Mouse (Mus musculus) forebrain, embryonic 11.5 days (tissue): ENCODE data around the gene Dlgap3. TPM values are rescaled to one million over a fixed set of nuclear protein-coding genes. Genes with fewer than 3 reads are reported as not detected.

Experiments used
- ATAC-seq: fragments of 200-750 bp; cut with Nextera tagmentation; replicated peaks from 2 replicates; pipeline ENCODE4 v1.8.0; 2017; ENCODE audit warnings: moderate TSS enrichment; ENCODE audit not compliant: low FRiP score
- DNase-seq: peaks from one replicate; pipeline ENCODE4 v3.0.0-alpha.2; 2017; ENCODE audit warnings: low spot score
- H3K27ac ChIP-seq: fragments of 300-500 bp; sonication (generic); 2 replicates; pipeline ENCODE4 v1.5.1; 2014; ENCODE audit warnings: low read depth, low read length
- H3K27me3 ChIP-seq: fragments of 300-500 bp; sonication (generic); 2 replicates; pipeline ENCODE4 v1.6.1; 2014; ENCODE audit warnings: mild to moderate bottlenecking, low read length, mixed read lengths; ENCODE audit not compliant: control insufficient read depth, insufficient read depth
- H3K36me3 ChIP-seq: fragments of 300-500 bp; sonication (generic); 2 replicates; pipeline ENCODE4 v1.6.1; 2014; ENCODE audit warnings: mild to moderate bottlenecking, low read length, moderate library complexity, mixed read lengths; ENCODE audit not compliant: control insufficient read depth, insufficient read depth
- H3K4me1 ChIP-seq: fragments of 300-500 bp; sonication (generic); replicated peaks from 2 replicates; pipeline ENCODE4 v1.6.1; 2014; ENCODE audit warnings: low read length, mixed read lengths; ENCODE audit not compliant: control insufficient read depth, insufficient read depth
- H3K4me2 ChIP-seq: fragments of 300-500 bp; sonication (generic); 2 replicates; pipeline ENCODE4 v1.6.1; 2014; ENCODE audit warnings: low read depth, mild to moderate bottlenecking, low read length, moderate library complexity, mixed read lengths; ENCODE audit not compliant: severe bottlenecking
- H3K4me3 ChIP-seq: fragments of 300-500 bp; sonication (generic); 2 replicates; pipeline ENCODE4 v1.5.1; 2014; ENCODE audit warnings: low read depth, low read length
- H3K9ac ChIP-seq: fragments of 300-500 bp; sonication (generic); 2 replicates; pipeline ENCODE4 v1.6.1; 2014; ENCODE audit warnings: low read length
- H3K9me3 ChIP-seq: fragments of 300-500 bp; sonication (generic); 2 replicates; pipeline ENCODE4 v1.6.1; 2016; ENCODE audit warnings: low read length, mixed read lengths; ENCODE audit not compliant: control insufficient read depth
- WGBS: fragments of 180-500 bp; shearing (Covaris S2); extraction: QIAGEN DNeasy Blood & Tissue Kit; methylation state at CpG from one replicate; pipeline ENCODE4 v1.1.7; 2014; 5-methylcytosine and 5-hydroxymethylcytosine counted together
- polyA plus RNA-seq: library from polyadenylated mRNA; unstranded; fragments of >200 nt; fragmentation: Nextera tagmentation; extraction: Ambion mirVana; gene quantifications from 2 replicates; pipeline ENCODE4 v1.2.1, GENCODE M21; 2014

The Dlgap3 gene
- polyA plus RNA-seq, 1 experiment from 2014 or later, result 3.1 TPM

DNA sequence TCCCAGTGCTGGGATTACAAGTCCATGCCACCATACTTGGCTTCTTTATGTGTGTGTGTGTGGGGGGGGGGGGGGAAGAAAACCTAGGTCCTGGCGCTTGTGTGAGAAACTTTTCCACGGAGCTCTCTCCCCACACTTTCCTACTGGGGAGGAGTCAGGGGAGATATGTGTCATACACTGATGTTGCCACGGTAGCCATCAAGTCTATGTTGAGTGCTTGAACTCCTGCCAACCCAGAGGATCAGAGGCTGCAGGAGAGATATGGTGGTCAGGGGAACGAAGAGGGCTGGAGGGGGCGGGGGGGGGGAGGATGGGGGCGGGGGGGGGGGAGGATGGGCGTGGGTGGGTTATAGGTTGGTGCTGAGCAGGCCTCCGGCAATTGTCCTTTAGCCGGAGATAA is 46.8 kb downstream of the Dlgap3 start:
- Histone ChIP-seq H3K4me2 (no peak overlapping the region), H3K9me3 (no peaks in the 10 kb centered on the region), H3K27ac (no peak overlapping the region), H3K9ac (no peak overlapping the region), H3K4me1 (0 out of 2 replicates have a peak, but pooled peaks cover 2% of the 10 kb centered on the region), H3K4me3 (no peak overlapping the region), H3K27me3 (peaks cover 9% of the 10 kb centered on the region; the same call in 1 of the 2 replicates), H3K36me3 (no peaks in the 10 kb centered on the region)
- WGBS, result 86% methylated on average over 5 of the region's 9 CpGs
- no peak for ATAC-seq
- DNase-seq, result no peak

DNA sequence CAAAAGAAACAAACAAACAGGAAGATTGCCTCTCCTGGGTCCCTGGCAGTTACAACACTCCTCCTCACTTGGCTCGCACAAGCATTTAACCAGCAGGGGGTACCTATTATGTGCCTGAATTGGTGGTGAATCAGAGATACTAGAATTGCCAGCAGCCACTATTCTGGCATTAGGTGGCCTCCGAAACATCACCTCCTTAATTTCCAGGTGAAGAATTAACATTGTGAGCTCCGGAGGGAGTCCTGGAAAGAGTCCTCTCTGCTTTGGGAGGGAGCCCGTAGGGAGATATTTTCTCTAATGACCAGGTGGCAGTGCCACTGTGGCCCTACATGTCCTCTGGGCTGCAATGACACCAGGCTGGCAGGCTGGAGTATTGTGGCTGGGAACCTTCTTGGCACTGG is 47.2 kb downstream of the Dlgap3 start:
- H3K27me3 ChIP-seq, result peaks cover 9% of the 10 kb centered on the region; the same call in 1 of the 2 replicates
- 75% methylated on average over 4 of the region's 4 CpGs for WGBS
- DNase-seq (no peak), ATAC-seq (no peak)
- H3K36me3 ChIP-seq, result no peaks in the 10 kb centered on the region
- H3K9ac ChIP-seq, result no peak overlapping the region
- no peak overlapping the region for H3K27ac ChIP-seq
- H3K4me3 ChIP-seq, result no peak overlapping the region
- H3K4me1 ChIP-seq, result 0 out of 2 replicates have a peak, but pooled peaks cover 2% of the 10 kb centered on the region
- H3K9me3 ChIP-seq, result no peaks in the 10 kb centered on the region
- H3K4me2 ChIP-seq, result no peak overlapping the region

DNA sequence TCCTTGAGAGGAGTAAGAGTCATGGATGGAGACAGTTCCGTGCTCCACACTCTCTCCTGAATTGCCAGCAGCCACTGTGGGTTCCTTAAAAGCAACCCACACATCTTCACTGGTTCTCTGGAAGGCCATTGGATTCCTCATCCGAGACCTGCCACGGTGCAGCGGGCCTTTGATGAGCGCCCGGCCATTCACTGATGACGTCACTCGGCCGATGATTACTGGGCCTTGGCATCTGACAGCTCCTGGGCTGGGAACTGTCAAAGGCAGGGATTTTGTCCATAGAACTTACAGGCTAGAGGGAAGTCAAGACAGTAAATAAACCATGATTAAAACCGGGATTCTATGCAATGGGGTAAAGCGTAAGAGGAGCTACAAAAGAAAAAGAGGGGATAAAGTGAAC is 48.0 kb downstream of the Dlgap3 start:
- Histone ChIP-seq H3K27ac (no peak overlapping the region), H3K4me2 (no peak overlapping the region), H3K4me3 (no peak overlapping the region), H3K27me3 (peaks cover 9% of the 10 kb centered on the region; the same call in 1 of the 2 replicates), H3K4me1 (0 out of 2 replicates have a peak, but pooled peaks cover 2% of the 10 kb centered on the region), H3K9ac (no peak overlapping the region), H3K36me3 (no peaks in the 10 kb centered on the region), H3K9me3 (no peaks in the 10 kb centered on the region)
- no peak for DNase-seq
- WGBS, result 65% methylated on average over 11 of the region's 11 CpGs
- ATAC-seq, result no peak

DNA sequence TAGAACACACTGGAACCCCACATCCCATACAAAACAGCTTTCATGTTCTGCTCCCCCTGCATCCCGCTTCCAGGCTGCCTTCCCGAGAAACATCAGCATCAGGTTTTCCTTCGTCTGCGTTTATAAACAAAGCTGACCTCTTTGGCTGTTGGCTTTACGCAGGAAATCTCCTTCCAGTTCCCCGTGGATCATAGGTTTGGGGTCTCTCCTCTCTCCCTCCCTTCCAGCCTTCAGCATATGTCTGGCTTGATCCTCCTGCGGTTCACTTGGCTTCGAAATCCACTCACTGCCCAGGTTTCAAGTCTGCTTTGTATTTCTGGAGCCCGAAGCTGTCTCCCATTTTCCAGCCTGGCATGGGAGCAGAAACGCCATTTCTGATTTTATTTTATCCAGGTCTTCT is 54.3 kb downstream of the Dlgap3 start:
- DNase-seq (no peak), ATAC-seq (no peak)
- Histone ChIP-seq H3K4me3 (no peak overlapping the region), H3K4me1 (peaks cover 6% of the 10 kb centered on the region; the same call in 1 of the 2 replicates), H3K36me3 (no peaks in the 10 kb centered on the region), H3K4me2 (no peak overlapping the region), H3K27me3 (peaks cover 22% of the 10 kb centered on the region), H3K27ac (no peak overlapping the region), H3K9me3 (no peaks in the 10 kb centered on the region), H3K9ac (no peak overlapping the region)
- WGBS, result 42% methylated on average over 10 of the region's 10 CpGs

DNA sequence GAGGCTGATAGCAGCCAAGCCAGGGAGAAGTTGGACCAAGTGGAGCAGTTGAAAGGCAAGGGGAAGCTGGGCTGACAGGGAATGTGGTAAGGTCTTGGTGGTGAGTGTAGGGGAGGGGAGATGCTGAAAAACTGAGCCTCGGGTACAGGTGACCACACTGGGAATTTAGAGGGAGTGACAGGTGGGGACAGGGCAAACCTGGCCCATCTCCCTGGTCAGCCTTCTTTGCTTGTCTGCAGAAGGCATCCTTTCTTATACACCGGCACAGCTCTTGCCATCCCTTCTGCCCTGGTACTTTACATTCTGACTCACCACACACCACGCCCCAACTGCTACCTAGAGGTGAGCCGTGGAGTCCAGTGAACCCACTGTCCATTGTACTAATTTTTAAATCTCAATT is 54.8 kb downstream of the Dlgap3 start:
- Histone ChIP-seq H3K4me2 (no peak overlapping the region), H3K27me3 (peaks cover 22% of the 10 kb centered on the region), H3K4me3 (no peak overlapping the region), H3K9ac (no peak overlapping the region), H3K4me1 (peaks cover 6% of the 10 kb centered on the region; the same call in 1 of the 2 replicates), H3K9me3 (no peaks in the 10 kb centered on the region), H3K36me3 (no peaks in the 10 kb centered on the region), H3K27ac (no peak overlapping the region)
- no peak for ATAC-seq
- WGBS, result 39% methylated on average over 4 of the region's 4 CpGs
- DNase-seq, result no peak

DNA sequence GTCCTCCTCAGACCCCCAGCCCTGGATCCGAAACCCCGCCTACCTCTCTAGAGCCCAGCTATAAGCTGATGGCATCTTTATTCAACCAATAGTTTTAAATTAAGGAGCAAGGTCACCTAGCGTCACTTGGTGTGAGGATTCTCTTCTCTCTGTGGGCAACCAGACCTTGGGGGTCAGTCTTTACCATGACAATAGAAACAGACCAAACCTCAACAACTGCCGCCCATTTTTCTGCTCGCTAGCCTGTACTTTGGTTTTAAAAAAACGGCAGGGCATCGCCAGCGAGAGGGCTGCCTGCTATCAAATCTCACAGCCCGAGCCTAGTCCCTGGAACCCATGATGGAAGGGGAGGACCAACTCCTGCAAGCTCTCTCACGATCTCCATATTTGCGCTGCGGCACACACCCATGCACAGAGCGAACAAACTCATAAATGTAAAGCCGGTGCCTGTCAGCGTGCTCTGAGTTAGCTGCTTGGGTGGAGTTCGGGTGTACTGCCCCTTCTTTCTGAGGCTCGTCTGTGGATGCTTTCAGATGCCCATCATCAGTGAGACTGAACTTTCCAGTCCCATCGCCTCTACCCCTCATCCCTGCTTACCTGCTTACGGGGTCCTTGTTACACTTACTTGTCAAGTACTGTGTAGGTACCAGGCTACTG is 55.6 kb downstream of the Dlgap3 start:
- 0 out of 2 replicates have a peak overlapping the region, but pooled peaks have one; percentile 12 for H3K9ac ChIP-seq
- no peaks in the 10 kb centered on the region for H3K36me3 ChIP-seq
- H3K4me3 ChIP-seq, result peak overlapping the region; percentile 2; the same call in 1 of the 2 replicates
- no peaks in the 10 kb centered on the region for H3K9me3 ChIP-seq
- no peak overlapping the region for H3K27ac ChIP-seq
- DNase-seq (no peak), ATAC-seq (no peak)
- peaks cover 22% of the 10 kb centered on the region for H3K27me3 ChIP-seq
- WGBS, result 10% methylated on average over 19 of the region's 19 CpGs
- peaks cover 6% of the 10 kb centered on the region; the same call in 1 of the 2 replicates for H3K4me1 ChIP-seq
- peak overlapping the region; percentile 31; the same call in 1 of the 2 replicates for H3K4me2 ChIP-seq

DNA sequence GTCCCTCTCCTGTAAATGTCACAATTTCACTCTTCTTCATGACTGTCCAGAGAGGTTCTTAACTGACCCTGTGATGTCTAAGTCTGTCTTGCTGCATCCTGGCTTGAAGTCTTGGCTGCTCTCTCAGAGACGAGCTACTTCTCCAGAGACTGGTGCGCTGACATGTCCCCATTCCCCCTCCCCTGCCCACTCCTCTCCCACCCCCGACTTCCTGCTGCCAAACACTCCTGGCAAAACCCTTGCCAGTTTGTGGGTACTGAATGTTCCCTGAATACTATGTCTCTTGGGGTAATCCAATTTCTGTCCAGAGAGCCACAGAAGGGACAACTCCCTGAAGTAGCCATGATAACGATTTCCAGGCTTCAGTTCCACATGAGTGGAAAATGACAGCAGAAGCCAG is 57.1 kb downstream of the Dlgap3 start:
- no peaks in the 10 kb centered on the region for H3K9me3 ChIP-seq
- H3K27ac ChIP-seq, result no peak overlapping the region
- H3K4me3 ChIP-seq, result no peak overlapping the region
- no peak overlapping the region for H3K9ac ChIP-seq
- 60% methylated on average over 4 of the region's 4 CpGs for WGBS
- DNase-seq, result no peak
- no peaks in the 10 kb centered on the region for H3K36me3 ChIP-seq
- peaks cover 6% of the 10 kb centered on the region; the same call in 1 of the 2 replicates for H3K4me1 ChIP-seq
- ATAC-seq, result no peak
- no peak overlapping the region for H3K4me2 ChIP-seq
- peaks cover 22% of the 10 kb centered on the region for H3K27me3 ChIP-seq

DNA sequence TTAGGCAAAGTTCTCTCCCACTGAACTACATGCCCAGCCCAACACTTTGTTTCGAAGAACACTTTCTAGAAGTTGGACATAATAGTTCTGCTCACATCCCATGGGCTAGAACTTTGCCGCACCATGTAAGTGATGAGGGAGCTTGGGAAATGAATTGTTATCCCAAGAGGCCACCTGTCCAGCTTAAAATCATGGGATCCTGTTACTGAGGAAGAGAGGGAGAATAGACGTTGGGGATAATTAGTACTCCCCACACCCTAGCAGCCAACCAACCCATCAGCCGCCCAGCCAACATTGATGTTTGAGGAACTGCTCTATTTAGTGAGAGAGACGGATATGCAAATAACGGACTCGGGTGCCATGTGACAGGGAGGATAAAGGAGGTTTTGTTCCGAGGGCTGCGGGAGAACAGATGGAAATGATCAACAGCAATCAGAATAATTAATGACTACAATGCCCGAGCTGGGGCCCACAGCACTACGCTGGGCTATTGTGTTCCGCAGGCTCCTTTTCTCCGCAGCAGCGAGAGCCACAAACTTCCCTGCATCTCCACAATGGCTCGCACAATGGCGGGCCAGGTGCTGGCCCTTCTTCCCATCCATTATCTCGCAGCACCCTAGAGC is 58.2 kb downstream of the Dlgap3 start:
- ATAC-seq (peak; percentile 77), DNase-seq (peak; percentile 65)
- Histone ChIP-seq H3K36me3 (no peaks in the 10 kb centered on the region), H3K9ac (no peak overlapping the region), H3K27ac (peak overlapping the region; percentile 34; the same call in 1 of the 2 replicates), H3K27me3 (peaks cover 22% of the 10 kb centered on the region), H3K4me3 (no peak overlapping the region), H3K9me3 (no peaks in the 10 kb centered on the region), H3K4me1 (peaks cover 8% of the 10 kb centered on the region; the same call in 1 of the 2 replicates), H3K4me2 (peak overlapping the region; percentile 9; the same call in 1 of the 2 replicates)
- 12% methylated on average over 17 of the region's 17 CpGs for WGBS
